Mouse (Mus musculus): ENCODE measurements around the gene Zfp599.
A peak's percentile ranks its signal among the peaks of the same experiment; 100 is the strongest.

- TF ChIP-seq POLR2A (IDR thresholded peaks at IDR 0.05; ENCODE audit: insufficient read length, low read depth) (peak; percentile 48), MAX (IDR thresholded peaks at IDR 0.05; ENCODE audit: low read depth) (no peak), POLR2AphosphoS2 (IDR thresholded peaks at IDR 0.05; ENCODE audit: insufficient read length, low read depth) (no peak), MYOG (IDR thresholded peaks at IDR 0.05; ENCODE audit: control insufficient read depth in 1 of 3, insufficient read depth in 1 of 3, insufficient read length in 2 of 3, low read depth in 2 of 3) (no peak), USF1 (IDR thresholded peaks at IDR 0.05; ENCODE audit: low read depth) (no peak), E2F4 (IDR thresholded peaks at IDR 0.05; ENCODE audit: insufficient read depth) (no peak), TCF3 (IDR thresholded peaks at IDR 0.05; ENCODE audit: insufficient read length, low read depth) (no peak), SRF (IDR thresholded peaks at IDR 0.05; ENCODE audit: control insufficient read depth, insufficient read length, low read depth) (no peak), TCF12 (IDR thresholded peaks at IDR 0.05; ENCODE audit: insufficient read depth, poor library complexity, severe bottlenecking) (no peak), MYOD1 (IDR thresholded peaks at IDR 0.05; ENCODE audit: control insufficient read depth in 1 of 3, insufficient read length in 2 of 3, low read depth in 2 of 3) (no peak), REST (IDR thresholded peaks at IDR 0.05; ENCODE audit: insufficient read depth, insufficient read length) (no peak), CEBPB (IDR thresholded peaks at IDR 0.05; ENCODE audit: insufficient read depth, poor library complexity, severe bottlenecking) (no peak)
Observed at GRCm38 (mm10) chr9:22259184-22260091, at the start of gene Zfp599.
